Mouse (Mus musculus) embryonic facial prominence, embryonic 12.5 days (tissue): Measurements from ENCODE around the gene Derl3. TPM values are rescaled to one million over a fixed set of nuclear protein-coding genes. Genes with fewer than 3 reads are reported as not detected.

Experiments
- polyA plus RNA-seq: library from polyadenylated mRNA; unstranded; fragments of >200 nt; fragmentation: Nextera tagmentation; extraction: Ambion mirVana; gene quantifications from 2 replicates; pipeline ENCODE4 v1.2.1, GENCODE M21; 2016

Gene Derl3
- polyA plus RNA-seq, 1 experiment from 2014 or later: 3.9 TPM

Other genes with a start within 250 kb of the Derl3 start
- 1.9 and 2.7 TPM in 2 replicates for gene Susd2, start 249.4 kb upstream of the Derl3 start, polyA plus RNA-seq
- gene Cabin1, start 129.1 kb upstream of the Derl3 start, polyA plus RNA-seq: 34.7 and 36.0 TPM in 2 replicates
- gene Ddt, start 120.0 kb upstream of the Derl3 start, polyA plus RNA-seq: 92.2 and 95.4 TPM in 2 replicates
- not detected in 2 replicates for gene Gm20441, start 112.5 kb upstream of the Derl3 start, polyA plus RNA-seq
- 9.7 and 10.4 TPM in 2 replicates for gene Gstt3, start 112.0 kb upstream of the Derl3 start, polyA plus RNA-seq
- gene Gstt1, start 94.8 kb upstream of the Derl3 start, polyA plus RNA-seq: 11.0 TPM in 2 replicates
- not detected in 2 replicates for gene Gstt4, start 70.9 kb upstream of the Derl3 start, polyA plus RNA-seq
- gene Gstt2, start 56.0 kb upstream of the Derl3 start, polyA plus RNA-seq: 9.6 and 12.0 TPM in 2 replicates
- 1,615 and 1,742 TPM in 2 replicates for gene Mif, start 33.2 kb upstream of the Derl3 start, polyA plus RNA-seq
- gene Smarcb1, start 28.2 kb downstream of the Derl3 start, polyA plus RNA-seq: 269 TPM in 2 replicates
- gene Chchd10, start 39.7 kb downstream of the Derl3 start, polyA plus RNA-seq: 10.2 and 11.8 TPM in 2 replicates
- 110 and 112 TPM in 2 replicates for gene Mmp11, start 43.1 kb downstream of the Derl3 start, polyA plus RNA-seq
- 0.31 and 0.37 TPM in 2 replicates for gene Gm867, start 47.3 kb downstream of the Derl3 start, polyA plus RNA-seq
- gene Vpreb3, start 49.6 kb downstream of the Derl3 start, polyA plus RNA-seq: 0.56 and 0.79 TPM in 2 replicates
- not detected in 2 replicates for gene Gm5134, start 61.1 kb downstream of the Derl3 start, polyA plus RNA-seq
- gene Zfp280b, start 139.2 kb downstream of the Derl3 start, polyA plus RNA-seq: 26.4 and 28.7 TPM in 2 replicates
- gene Slc5a4b, start 217.5 kb downstream of the Derl3 start, polyA plus RNA-seq: 0.05 TPM in 1 of 2 replicates, not detected in the other